ENCODE assay signal across 9 mouse cellular contexts in the genomic region with DNA sequence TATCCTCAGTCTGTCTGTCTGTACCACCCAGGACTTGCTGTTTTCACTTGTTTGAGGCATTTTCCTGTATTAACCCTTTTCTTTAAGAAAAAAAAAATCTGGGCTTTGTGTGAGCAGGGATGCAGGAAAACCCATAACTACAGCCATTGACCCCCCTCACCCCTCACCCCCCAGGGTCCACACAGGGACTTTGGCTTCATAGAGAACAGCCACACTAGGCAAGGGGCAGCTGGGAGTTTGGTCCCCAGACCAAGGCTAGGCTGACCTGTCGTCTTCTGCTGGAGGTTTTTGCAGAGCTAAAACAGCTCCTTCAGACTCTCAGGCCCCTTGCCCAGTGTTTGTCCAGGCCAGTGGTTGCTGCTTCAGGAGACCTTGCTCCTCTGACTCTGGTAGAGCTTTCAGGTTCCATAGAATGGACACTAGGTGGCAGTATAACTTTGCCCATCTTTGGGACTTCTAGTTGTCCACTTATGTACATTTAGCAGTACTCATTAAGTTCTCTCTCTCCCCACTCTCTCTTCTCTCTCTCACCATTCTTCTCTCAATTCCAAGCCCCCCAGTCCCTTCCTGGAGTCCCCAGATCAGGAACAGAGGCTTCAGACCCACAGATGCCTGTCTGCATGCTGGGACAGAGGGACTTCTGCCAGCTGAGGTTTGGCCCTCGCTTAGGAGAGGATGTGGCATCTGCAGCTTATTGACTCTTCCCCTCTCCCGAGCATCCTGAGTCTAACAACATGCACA. TPM values are rescaled to one million over a fixed set of nuclear protein-coding genes. Genes with fewer than 3 reads are reported as not detected.
DNase-seq lines count a peak whose midpoint lies in the region; ATAC-seq lines count a peak whose summit lies in the region.
"Had no signal": no experiment of that assay in that cellular context is flagged by ENCODE, and none has a peak within 500 bp of the region (broad histone marks: within the 10 kb centered on the region; RNA-seq: fewer than 3 reads in every experiment).

No protein-coding gene starts in this region.

- no peaks in the 10 kb centered on the region for H3K27me3 ChIP-seq in embryonic facial prominence, embryonic 15.5 days
- H3K27me3 ChIP-seq in liver, embryonic 13.5 days: no peaks in the 10 kb centered on the region; the same call in 1 of the 2 replicates
- no peaks in the 10 kb centered on the region for H3K27me3 ChIP-seq in neural tube, embryonic 14.5 days (ENCODE audit: control insufficient read depth, insufficient read depth, low read length)

- peak; percentile 74 for ATAC-seq in embryonic facial prominence, embryonic 15.5 days (ENCODE audit: insufficient number of reproducible peaks, low FRiP score, low TSS enrichment, low read depth)
- peak; percentile 52 for ATAC-seq in liver, embryonic 13.5 days (ENCODE audit: low read depth)
- ATAC-seq in neural tube, embryonic 14.5 days (ENCODE audit: low read depth): peak; percentile 76; the same call in 1 of the 2 replicates
- ATAC-seq in activated CD4-positive, CD25-positive, alpha-beta regulatory T cell, adult 4 months: no peak

- intact Hi-C loops in left cerebral cortex, postnatal 10 days (cut with DNase I): loop anchor here (2.0 kb wide), 2 partner anchors 152 to 278 kb away; no protein-coding TSS in a partner anchor

- peak; percentile 31 to 37 for DNase-seq in left cerebral cortex, postnatal 10 days (ENCODE audit: extremely low spot score in 1 of 2, low spot score in 2 of 2)
- no peak for DNase-seq in left cerebral cortex, adult 11 months (ENCODE audit: low spot score)
- peak; percentile 87 for DNase-seq in brain, adult 2 months (ENCODE audit: low read depth, low spot score)
- DNase-seq in hindlimb bud, embryonic 11.5 days (ENCODE audit: extremely low spot score, low read depth, low spot score): peak; percentile 31
- DNase-seq in liver, embryonic 13.5 days: peak; percentile 22

- H3K27ac ChIP-seq in embryonic facial prominence, embryonic 15.5 days (replicated peaks): peak overlapping the region; percentile 51; the same call in 1 of the 2 replicates
- H3K27ac ChIP-seq in liver, embryonic 13.5 days: no peak overlapping the region; the same call in 1 of the 2 replicates
- no peak overlapping the region for H3K27ac ChIP-seq in neural tube, embryonic 14.5 days (ENCODE audit: low read depth, low read length)

- no peak overlapping the region for H3K9ac ChIP-seq in embryonic facial prominence, embryonic 15.5 days
- no peak overlapping the region for H3K9ac ChIP-seq in liver, embryonic 13.5 days
- no peak overlapping the region for H3K9ac ChIP-seq in neural tube, embryonic 14.5 days (replicated peaks; ENCODE audit: low read depth, low read length)

- WGBS in embryonic facial prominence, embryonic 15.5 days: 40% methylated on average over 3 of the region's 3 CpGs
- WGBS in liver, embryonic 13.5 days (ENCODE audit: insufficient replicate concordance): 50% methylated on average over 3 of the region's 3 CpGs
- WGBS in neural tube, embryonic 14.5 days: 76% methylated on average over 3 of the region's 3 CpGs

- H3K36me3 ChIP-seq in embryonic facial prominence, embryonic 15.5 days: peaks cover 10% of the 10 kb centered on the region
- H3K36me3 ChIP-seq in liver, embryonic 13.5 days: no peaks in the 10 kb centered on the region
- no peaks in the 10 kb centered on the region for H3K36me3 ChIP-seq in neural tube, embryonic 14.5 days (ENCODE audit: control insufficient read depth, insufficient read depth, low read length)

- H3K4me1 ChIP-seq in embryonic facial prominence, embryonic 15.5 days: peaks cover 7% of the 10 kb centered on the region; the same call in 1 of the 2 replicates
- peaks cover 31% of the 10 kb centered on the region for H3K4me1 ChIP-seq in liver, embryonic 13.5 days (replicated peaks)
- H3K4me1 ChIP-seq in neural tube, embryonic 14.5 days (ENCODE audit: control insufficient read depth, insufficient read depth, low read length): no peaks in the 10 kb centered on the region

- no peak overlapping the region for H3K4me2 ChIP-seq in embryonic facial prominence, embryonic 15.5 days (replicated peaks)
- H3K4me2 ChIP-seq in liver, embryonic 13.5 days: no peak overlapping the region
- no peak overlapping the region for H3K4me2 ChIP-seq in neural tube, embryonic 14.5 days (ENCODE audit: low read depth, low read length)

- H3K4me3 ChIP-seq in embryonic facial prominence, embryonic 15.5 days (replicated peaks): no peak overlapping the region
- no peak overlapping the region for H3K4me3 ChIP-seq in liver, embryonic 13.5 days (replicated peaks)
- no peak overlapping the region for H3K4me3 ChIP-seq in neural tube, embryonic 14.5 days (ENCODE audit: low read depth, low read length)
- H3K4me3 ChIP-seq: erythroblast, embryonic 14.5 days had no signal

- no peaks in the 10 kb centered on the region for H3K9me3 ChIP-seq in embryonic facial prominence, embryonic 15.5 days (replicated peaks)
- H3K9me3 ChIP-seq in liver, embryonic 13.5 days (replicated peaks): no peaks in the 10 kb centered on the region
- no peaks in the 10 kb centered on the region for H3K9me3 ChIP-seq in neural tube, embryonic 14.5 days (ENCODE audit: control insufficient read depth, low read length)

RNA-seq across cellular contexts. Expression of a gene that starts 29.5 kb away (rescaled TPM):
- 10 to 100 TPM; 11.7 to 12.2 TPM for total RNA-seq in left cerebral cortex, postnatal 10 days (2021)
- polyA plus RNA-seq in embryonic facial prominence, embryonic 15.5 days (2015; fragmentation: Nextera tagmentation; extraction: Ambion mirVana): 16.5 and 21.4 TPM in 2 replicates
- 1.4 and 1.7 TPM in 2 replicates for polyA plus RNA-seq in liver, embryonic 13.5 days (2015; fragmentation: Nextera tagmentation; extraction: Ambion mirVana)
- 8.5 and 11.4 TPM in 2 replicates for polyA plus RNA-seq in neural tube, embryonic 14.5 days (2014; fragmentation: Nextera tagmentation; extraction: Ambion mirVana)
- under 1 TPM in 1 of 2 experiments, not detected in 1; 0.19 TPM for polyA plus RNA-seq in activated CD4-positive, CD25-positive, alpha-beta regulatory T cell, adult 4 months (2017; shearing (Covaris generic))

RNA-seq across cellular contexts. Expression of a gene that starts 57.9 kb away (rescaled TPM):
- not detected for total RNA-seq in left cerebral cortex, postnatal 10 days (2021)
- 5.2 and 9.8 TPM in 2 replicates for polyA plus RNA-seq in embryonic facial prominence, embryonic 15.5 days (2015; fragmentation: Nextera tagmentation; extraction: Ambion mirVana)
- polyA plus RNA-seq in liver, embryonic 13.5 days (2015; fragmentation: Nextera tagmentation; extraction: Ambion mirVana): 0.20 and 0.24 TPM in 2 replicates
- not detected in 2 replicates for polyA plus RNA-seq in neural tube, embryonic 14.5 days (2014; fragmentation: Nextera tagmentation; extraction: Ambion mirVana)
- not detected for polyA plus RNA-seq in activated CD4-positive, CD25-positive, alpha-beta regulatory T cell, adult 4 months (2017; shearing (Covaris generic))
- polyA plus RNA-seq: erythroblast, embryonic 14.5 days had no signal
